In the genomic region with DNA sequence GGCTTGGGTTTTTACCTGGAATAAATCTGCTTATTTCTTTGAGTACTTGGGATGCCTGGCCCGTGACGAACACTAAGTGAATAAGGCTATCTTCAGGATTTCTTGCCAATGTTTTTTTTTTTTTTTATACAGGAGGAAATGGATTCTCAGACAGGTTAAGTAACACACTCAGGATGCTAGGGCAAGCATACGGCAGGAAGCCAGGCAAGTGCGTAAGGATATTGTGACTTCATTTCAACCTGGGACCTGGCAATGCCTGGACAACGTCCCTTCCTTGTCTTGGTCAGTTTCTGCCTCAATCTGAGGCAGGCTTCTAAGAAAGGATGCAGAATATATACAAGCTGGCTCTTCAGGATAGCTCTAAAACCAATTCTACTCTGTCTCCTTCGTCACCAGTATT, we compare ENCODE assay signal across 18 mouse cellular contexts.
DNase-seq lines count a peak whose midpoint lies in the region; ATAC-seq and TF ChIP-seq lines count a peak whose summit lies in the region.
"Had no signal": no experiment of that assay in that cellular context is flagged by ENCODE, and none has a peak within 500 bp of the region (broad histone marks: within the 10 kb centered on the region; RNA-seq: fewer than 3 reads in every experiment).

No protein-coding gene starts in this region.

- ATAC-seq in heart, embryonic 16.5 days (replicated peaks; ENCODE audit: extremely low read depth, insufficient read depth, low FRiP score), result 0 out of 2 replicates have a peak, but pooled peaks have one; percentile 4
- peak; percentile 35 for ATAC-seq in Patski
- ATAC-seq in midbrain, embryonic 15.5 days (replicated peaks), result no peak
- ATAC-seq: forebrain, embryonic 16.5 days; intestine, embryonic 16.5 days; midbrain, embryonic 16.5 days had no signal

- in situ Hi-C loops in Patski (cut with MboI; ENCODE audit: low pct_unique_long_range_greater_than_20kb), result no loop called here

- no peak for DNase-seq in heart, embryonic 10.5 days (ENCODE audit: low spot score)
- no peak for DNase-seq in Patski (ENCODE audit: low read depth, low spot score)
- DNase-seq in kidney, adult 18-20 months, result peak; percentile 20
- peak; percentile 48 for DNase-seq in kidney, postnatal 10 days
- no peak for DNase-seq in liver
- DNase-seq: B cell, adult 2 months; cerebellum, adult 9-10 months; thymus, postnatal 4 days had no signal

- no peak for TF ChIP-seq CTCF in Patski (IDR thresholded peaks at IDR 0.05)

- peaks cover 8% of the 10 kb centered on the region for H3K4me1 ChIP-seq in heart, embryonic 16.5 days (ENCODE audit: control insufficient read depth, insufficient read depth, low read length)
- peaks cover 7% of the 10 kb centered on the region for H3K4me1 ChIP-seq in heart, embryonic 10.5 days
- H3K4me1 ChIP-seq in midbrain, embryonic 15.5 days, result no peaks in the 10 kb centered on the region
- H3K4me1 ChIP-seq: hindbrain, embryonic 15.5 days; megakaryocyte, embryonic 14.5 days had no signal

- no peaks in the 10 kb centered on the region for H3K27me3 ChIP-seq in heart, embryonic 16.5 days (ENCODE audit: control insufficient read depth, insufficient read depth, low read length)
- no peaks in the 10 kb centered on the region for H3K27me3 ChIP-seq in heart, embryonic 10.5 days (ENCODE audit: insufficient read depth, poor library complexity, severe bottlenecking)
- H3K27me3 ChIP-seq in Patski, result no peaks in the 10 kb centered on the region
- H3K27me3 ChIP-seq in midbrain, embryonic 15.5 days (replicated peaks), result no peaks in the 10 kb centered on the region
- H3K27me3 ChIP-seq: embryonic facial prominence, embryonic 13.5 days; hindbrain, embryonic 15.5 days; limb, embryonic 12.5 days had no signal

- CTCF ChIA-PET in Patski (lab: Charles Lee), result interaction anchor here (0.6 kb wide), 1 partner anchor 17 kb away, joined by 3 read pairs; no protein-coding TSS in a partner anchor

- H3K4me2 ChIP-seq in heart, embryonic 16.5 days (ENCODE audit: low read depth, low read length), result no peak overlapping the region
- H3K4me2 ChIP-seq in midbrain, embryonic 15.5 days, result no peak overlapping the region
- H3K4me2 ChIP-seq: embryonic facial prominence, embryonic 13.5 days; hindbrain, embryonic 15.5 days; limb, embryonic 12.5 days had no signal

- H3K27ac ChIP-seq in heart, embryonic 16.5 days (ENCODE audit: low read length), result peak overlapping the region; percentile 48; the same call in 1 of the 2 replicates
- H3K27ac ChIP-seq in heart, embryonic 10.5 days, result no peak overlapping the region
- H3K27ac ChIP-seq in midbrain, embryonic 15.5 days, result no peak overlapping the region
- H3K27ac ChIP-seq: embryonic facial prominence, embryonic 13.5 days; hindbrain, embryonic 15.5 days; limb, embryonic 12.5 days; liver, embryonic 14.5 days had no signal

- H3K9ac ChIP-seq in heart, embryonic 16.5 days (ENCODE audit: low read length), result no peak overlapping the region
- H3K9ac ChIP-seq in midbrain, embryonic 15.5 days, result no peak overlapping the region
- H3K9ac ChIP-seq: embryonic facial prominence, embryonic 13.5 days; hindbrain, embryonic 15.5 days; limb, embryonic 12.5 days; liver, embryonic 14.5 days had no signal

- H3K4me3 ChIP-seq in heart, embryonic 16.5 days (ENCODE audit: low read length), result no peak overlapping the region
- no peak overlapping the region for H3K4me3 ChIP-seq in heart, embryonic 10.5 days
- no peak overlapping the region for H3K4me3 ChIP-seq in midbrain, embryonic 15.5 days
- H3K4me3 ChIP-seq: embryonic facial prominence, embryonic 13.5 days; hindbrain, embryonic 15.5 days; limb, embryonic 12.5 days; megakaryocyte, embryonic 14.5 days had no signal

- H3K36me3 ChIP-seq in heart, embryonic 16.5 days (ENCODE audit: control insufficient read depth, insufficient read depth), result no peaks in the 10 kb centered on the region
- no peaks in the 10 kb centered on the region for H3K36me3 ChIP-seq in heart, embryonic 10.5 days
- no peaks in the 10 kb centered on the region for H3K36me3 ChIP-seq in midbrain, embryonic 15.5 days (replicated peaks)
- H3K36me3 ChIP-seq: embryonic facial prominence, embryonic 13.5 days; hindbrain, embryonic 15.5 days; limb, embryonic 12.5 days had no signal

- WGBS in heart, embryonic 16.5 days, result 68% methylated on average over 6 of the region's 6 CpGs
- 79% methylated on average over 6 of the region's 6 CpGs for WGBS in heart, embryonic 10.5 days
- WGBS in midbrain, embryonic 15.5 days, result 92% methylated on average over 6 of the region's 6 CpGs

- H3K9me3 ChIP-seq in heart, embryonic 16.5 days (replicated peaks; ENCODE audit: control insufficient read depth, low read length), result no peaks in the 10 kb centered on the region
- H3K9me3 ChIP-seq in heart, embryonic 10.5 days, result no peaks in the 10 kb centered on the region
- H3K9me3 ChIP-seq in midbrain, embryonic 15.5 days, result no peaks in the 10 kb centered on the region
- H3K9me3 ChIP-seq: embryonic facial prominence, embryonic 13.5 days; hindbrain, embryonic 15.5 days; limb, embryonic 12.5 days had no signal

- POLR2A ChIA-PET in Patski (lab: Charles Lee), result no interaction called here

Comparison
In these comparisons a context has a peak if more than half of its experiments do, and no peak if none do; other contexts are left out.
1. DNase-seq: peak in kidney, adult 18-20 months (single experiment) and kidney, postnatal 10 days (single experiment); none in heart, embryonic 10.5 days (single experiment), Patski (single experiment) and liver (single experiment).